In the genomic region with DNA sequence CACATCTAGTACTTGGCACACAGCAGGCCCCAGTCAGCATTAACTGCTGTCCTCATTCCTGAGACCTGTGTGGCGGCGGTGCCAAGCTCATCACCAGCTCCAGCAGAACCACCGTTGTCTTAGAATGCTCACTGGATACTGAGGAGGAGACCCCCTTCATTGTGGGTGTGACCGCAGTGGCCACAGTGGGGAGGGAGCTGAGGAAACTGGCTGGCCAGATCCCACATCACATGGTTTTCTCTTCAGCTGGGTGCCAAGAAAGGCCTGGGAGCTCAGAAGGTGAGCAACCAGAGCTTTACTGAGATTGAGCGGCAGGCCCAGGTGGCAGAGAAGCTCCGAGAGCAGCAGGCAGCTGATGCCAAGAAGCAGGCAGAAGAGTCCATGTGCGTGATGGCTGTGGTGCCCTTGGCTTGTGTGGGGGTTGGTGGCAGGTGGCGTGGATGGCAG, we compare ENCODE assay signal across 23 mouse cellular contexts. TPM values are rescaled to one million over a fixed set of nuclear protein-coding genes. Genes with fewer than 3 reads are reported as not detected.
DNase-seq lines count a peak whose midpoint lies in the region; ATAC-seq and TF ChIP-seq lines count a peak whose summit lies in the region.
"Had no signal": no experiment of that assay in that cellular context is flagged by ENCODE, and none has a peak within 500 bp of the region (broad histone marks: within the 10 kb centered on the region; RNA-seq: fewer than 3 reads in every experiment).

No protein-coding gene starts in this region.

- H3K4me1 ChIP-seq in cerebellum, adult 2 months (ENCODE audit: control insufficient read depth, insufficient read depth, low read length) = peaks cover 16% of the 10 kb centered on the region
- peaks cover 12% of the 10 kb centered on the region for H3K4me1 ChIP-seq in liver, embryonic 16.5 days (ENCODE audit: control insufficient read depth, low read depth, low read length)
- H3K4me1 ChIP-seq in midbrain, embryonic 11.5 days (ENCODE audit: control insufficient read depth, insufficient read depth, low read length) = peaks cover 6% of the 10 kb centered on the region

- H3K9ac ChIP-seq in liver, embryonic 16.5 days (ENCODE audit: low read depth, low read length) = no peak overlapping the region
- no peak overlapping the region for H3K9ac ChIP-seq in midbrain, embryonic 11.5 days (ENCODE audit: low read length)
- H3K9ac ChIP-seq: embryonic facial prominence, embryonic 15.5 days; heart, embryonic 15.5 days; kidney, embryonic 15.5 days; limb, embryonic 12.5 days; lung, embryonic 15.5 days; midbrain, embryonic 15.5 days had no signal

- 15% methylated on average over 8 of the region's 8 CpGs for WGBS in cerebellum, adult 2 months
- WGBS in liver, embryonic 16.5 days (ENCODE audit: insufficient replicate concordance) = 83% methylated on average over 8 of the region's 8 CpGs
- 95% methylated on average over 8 of the region's 8 CpGs for WGBS in midbrain, embryonic 11.5 days

- peak overlapping the region; percentile 90 for H3K27ac ChIP-seq in gastrocnemius, adult 2 months
- H3K27ac ChIP-seq in cerebellum, adult 2 months (ENCODE audit: insufficient read depth, low read length) = peak overlapping the region; percentile 63
- peak overlapping the region; percentile 82 for H3K27ac ChIP-seq in liver, embryonic 16.5 days (ENCODE audit: low read length)
- no peak overlapping the region for H3K27ac ChIP-seq in midbrain, embryonic 11.5 days (ENCODE audit: low read depth, low read length)
- H3K27ac ChIP-seq: embryonic facial prominence, embryonic 15.5 days; forebrain, embryonic 10.5 days; heart, adult 2 months; heart, embryonic 15.5 days; kidney, embryonic 15.5 days; left cerebral cortex, adult 2 months; limb, embryonic 12.5 days; lung, embryonic 15.5 days; midbrain, embryonic 15.5 days had no signal

- intact Hi-C loops in gastrocnemius, adult 2 months (cut with DNase I) = no loop called here

- peak overlapping the region; percentile 69 for H3K4me3 ChIP-seq in gastrocnemius, adult 2 months
- no peak overlapping the region for H3K4me3 ChIP-seq in cerebellum, adult 2 months (replicated peaks; ENCODE audit: insufficient read depth, low read depth, low read length)
- no peak overlapping the region for H3K4me3 ChIP-seq in liver, embryonic 16.5 days (ENCODE audit: low read depth, low read length)
- H3K4me3 ChIP-seq in midbrain, embryonic 11.5 days (ENCODE audit: low read depth, low read length) = no peak overlapping the region
- H3K4me3 ChIP-seq: embryonic facial prominence, embryonic 15.5 days; forebrain, embryonic 10.5 days; heart, adult 2 months; heart, embryonic 15.5 days; kidney, embryonic 15.5 days; left cerebral cortex, adult 2 months; limb, embryonic 12.5 days; lung, embryonic 15.5 days; midbrain, embryonic 15.5 days had no signal

- peak; percentile 89 for DNase-seq in gastrocnemius, adult 2 months
- DNase-seq in gastrocnemius, postnatal 4 days (ENCODE audit: low spot score in 2 of 2) = no peak
- peak; percentile 81 to 91 for DNase-seq in cerebellum, adult 2 months
- DNase-seq in gastrocnemius, adult 8-10 months (ENCODE audit: low spot score in 2 of 2) = peak; percentile 66 to 84
- DNase-seq in midbrain, embryonic 11.5 days (ENCODE audit: low spot score, missing footprints) = no peak
- DNase-seq in embryo, embryonic 11 days = no peak
- DNase-seq in urinary bladder, postnatal 4 days (ENCODE audit: low spot score in 2 of 2) = no peak
- DNase-seq: adrenal gland, adult 2 months; heart, adult 2 months; right cerebral cortex, adult 18-20 months; spleen, adult 18-20 months; thymus, adult 18-20 months had no signal

- no peak for TF ChIP-seq POLR2A in cerebellum, adult 2 months (IDR thresholded peaks at IDR 0.05; ENCODE audit: borderline replicate concordance, insufficient read depth, low read length)

- H3K27me3 ChIP-seq in cerebellum, adult 2 months (ENCODE audit: control insufficient read depth, insufficient read depth, low read length) = no peaks in the 10 kb centered on the region
- H3K27me3 ChIP-seq in liver, embryonic 16.5 days (ENCODE audit: control insufficient read depth, insufficient read depth, low read depth, low read length) = no peaks in the 10 kb centered on the region
- no peaks in the 10 kb centered on the region for H3K27me3 ChIP-seq in midbrain, embryonic 11.5 days (ENCODE audit: control insufficient read depth, insufficient read depth, low read length)
- H3K27me3 ChIP-seq: CH12.LX; embryonic facial prominence, embryonic 15.5 days; heart, embryonic 15.5 days; kidney, embryonic 15.5 days; limb, embryonic 12.5 days; lung, embryonic 15.5 days; midbrain, embryonic 15.5 days had no signal

- no peak for TF ChIP-seq CTCF in gastrocnemius, adult 2 months (IDR thresholded peaks at IDR 0.05)
- no peak for TF ChIP-seq CTCF in cerebellum, adult 2 months (IDR thresholded peaks at IDR 0.05; ENCODE audit: borderline replicate concordance, insufficient read depth, low read depth, low read length)

- ATAC-seq in liver, embryonic 16.5 days (ENCODE audit: low read depth) = no peak
- no peak for ATAC-seq in midbrain, embryonic 11.5 days (ENCODE audit: low FRiP score)
- ATAC-seq: inflammation-experienced regulatory T-cells, adult 6 months; midbrain, embryonic 15.5 days had no signal

- no peak overlapping the region for H3K4me2 ChIP-seq in liver, embryonic 16.5 days (ENCODE audit: low read depth, low read length)
- H3K4me2 ChIP-seq in midbrain, embryonic 11.5 days = no peak overlapping the region
- H3K4me2 ChIP-seq: embryonic facial prominence, embryonic 15.5 days; heart, embryonic 15.5 days; kidney, embryonic 15.5 days; limb, embryonic 12.5 days; lung, embryonic 15.5 days; midbrain, embryonic 15.5 days had no signal

- H3K36me3 ChIP-seq in liver, embryonic 16.5 days (ENCODE audit: control insufficient read depth, insufficient read depth) = peaks cover 68% of the 10 kb centered on the region
- H3K36me3 ChIP-seq in midbrain, embryonic 11.5 days (ENCODE audit: control insufficient read depth, insufficient read depth, low read length) = peaks cover 31% of the 10 kb centered on the region

- no peaks in the 10 kb centered on the region for H3K9me3 ChIP-seq in liver, embryonic 16.5 days (replicated peaks; ENCODE audit: control insufficient read depth, low read length)
- no peaks in the 10 kb centered on the region for H3K9me3 ChIP-seq in midbrain, embryonic 11.5 days (ENCODE audit: control insufficient read depth, low read length)
- H3K9me3 ChIP-seq: embryonic facial prominence, embryonic 15.5 days; forebrain, embryonic 10.5 days; heart, embryonic 15.5 days; kidney, embryonic 15.5 days; limb, embryonic 12.5 days; lung, embryonic 15.5 days; midbrain, embryonic 15.5 days had no signal

RNA-seq across cellular contexts. Expression of a gene that starts 4.9 kb away (rescaled TPM):
- total RNA-seq in gastrocnemius, adult 2 months (2021) = 100 to 1,000 TPM; 152 to 211 TPM
- 10 to 100 TPM; 86.1 to 95.9 TPM for total RNA-seq in gastrocnemius, postnatal 4 days (2021)
- polyA plus RNA-seq in cerebellum, adult 2 months (2012; rRNA removed) = 51.9 and 54.1 TPM in 2 replicates
- 100 to 1,000 TPM; 170 to 194 (median 181) TPM for total RNA-seq in gastrocnemius, adult 8-10 months (2022)
- 64.8 and 65.8 TPM in 2 replicates for polyA plus RNA-seq in liver, embryonic 16.5 days (2015; fragmentation: Nextera tagmentation; extraction: Ambion mirVana)
- polyA plus RNA-seq in midbrain, embryonic 11.5 days (2014; fragmentation: Nextera tagmentation; extraction: Ambion mirVana) = 85.7 and 86.6 TPM in 2 replicates

RNA-seq across cellular contexts. Expression of a gene that starts 14.0 kb away (rescaled TPM):
- total RNA-seq in gastrocnemius, adult 2 months (2021) = 100 to 1,000 TPM; 375 to 428 TPM
- 100 to 1,000 TPM; 297 to 321 TPM for total RNA-seq in gastrocnemius, postnatal 4 days (2021)
- polyA plus RNA-seq in cerebellum, adult 2 months (2012; rRNA removed) = 153 and 159 TPM in 2 replicates
- 100 to 1,000 TPM; 324 to 413 (median 369) TPM for total RNA-seq in gastrocnemius, adult 8-10 months (2022)
- 18.2 and 19.9 TPM in 2 replicates for polyA plus RNA-seq in liver, embryonic 16.5 days (2015; fragmentation: Nextera tagmentation; extraction: Ambion mirVana)
- 20.9 and 24.3 TPM in 2 replicates for polyA plus RNA-seq in midbrain, embryonic 11.5 days (2014; fragmentation: Nextera tagmentation; extraction: Ambion mirVana)

RNA-seq across cellular contexts. Expression of a gene that starts 32.9 kb away (rescaled TPM):
- 1 to 10 TPM; 2.6 to 2.8 TPM for total RNA-seq in gastrocnemius, adult 2 months (2021)
- total RNA-seq in gastrocnemius, postnatal 4 days (2021) = 1 to 10 TPM; 6.8 to 9.5 TPM
- 34.5 and 41.5 TPM in 2 replicates for polyA plus RNA-seq in cerebellum, adult 2 months (2012; rRNA removed)
- 1 to 10 TPM; 1.2 to 3.5 (median 2.0) TPM for total RNA-seq in gastrocnemius, adult 8-10 months (2022)
- polyA plus RNA-seq in liver, embryonic 16.5 days (2015; fragmentation: Nextera tagmentation; extraction: Ambion mirVana) = 5.9 and 6.2 TPM in 2 replicates
- 7.9 and 8.2 TPM in 2 replicates for polyA plus RNA-seq in midbrain, embryonic 11.5 days (2014; fragmentation: Nextera tagmentation; extraction: Ambion mirVana)

Comparison
In these comparisons a context has a peak if more than half of its experiments do, and no peak if none do; other contexts are left out.
1. DNase-seq: peak in gastrocnemius, adult 2 months (single experiment), cerebellum, adult 2 months (2 of 2) and gastrocnemius, adult 8-10 months (2 of 2); none in gastrocnemius, postnatal 4 days (0 of 2), midbrain, embryonic 11.5 days (single experiment), embryo, embryonic 11 days (single experiment) and urinary bladder, postnatal 4 days (0 of 2).